ENCODE assay signal across 28 mouse cellular contexts in the genomic region with DNA sequence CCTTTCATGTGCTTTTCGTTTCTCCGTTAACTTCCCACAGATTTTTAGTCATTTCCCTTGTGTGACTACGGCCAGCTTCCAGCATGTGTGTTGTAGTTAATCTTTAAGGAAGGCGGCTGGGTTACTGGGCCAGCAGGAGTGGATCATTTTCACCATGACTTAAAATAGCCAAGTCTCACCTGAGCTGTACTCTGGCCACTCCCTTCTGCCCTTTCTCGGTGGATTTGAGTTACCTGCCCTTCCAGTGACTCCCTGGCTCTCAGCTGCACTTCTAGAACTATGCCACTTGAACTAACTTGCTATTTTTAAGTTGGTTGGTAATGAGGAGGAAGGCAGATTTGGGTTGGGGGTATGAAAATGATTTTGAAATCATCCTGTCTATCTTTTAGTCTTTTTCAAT.
DNase-seq lines count a peak whose midpoint lies in the region; ATAC-seq lines count a peak whose summit lies in the region.
"Had no signal": no experiment of that assay in that cellular context is flagged by ENCODE, and none has a peak within 500 bp of the region (broad histone marks: within the 10 kb centered on the region; RNA-seq: fewer than 3 reads in every experiment).

No protein-coding gene starts in this region.

- no peak overlapping the region for H3K4me3 ChIP-seq in intestine, embryonic 16.5 days (ENCODE audit: low read length)
- no peak overlapping the region for H3K4me3 ChIP-seq in limb, embryonic 11.5 days (ENCODE audit: low read depth, low read length)
- H3K4me3 ChIP-seq: embryonic facial prominence, embryonic 10.5 days; embryonic facial prominence, embryonic 15.5 days; forebrain, embryonic 13.5 days; hindbrain, embryonic 13.5 days; limb, embryonic 12.5 days; liver, embryonic 15.5 days; megakaryocyte, embryonic 14.5 days; midbrain, embryonic 13.5 days; neural tube, embryonic 13.5 days had no signal

- H3K9me3 ChIP-seq in intestine, embryonic 16.5 days (ENCODE audit: control insufficient read depth, low read length) = no peaks in the 10 kb centered on the region
- H3K9me3 ChIP-seq in limb, embryonic 11.5 days (ENCODE audit: control insufficient read depth, low read length) = no peaks in the 10 kb centered on the region
- H3K9me3 ChIP-seq: embryonic facial prominence, embryonic 10.5 days; embryonic facial prominence, embryonic 15.5 days; forebrain, embryonic 13.5 days; hindbrain, embryonic 13.5 days; limb, embryonic 12.5 days; liver, embryonic 15.5 days; megakaryocyte, embryonic 14.5 days; midbrain, embryonic 13.5 days; neural tube, embryonic 13.5 days had no signal

- peak; percentile 45; the same call in 1 of the 2 replicates for ATAC-seq in intestine, embryonic 16.5 days
- no peak for ATAC-seq in limb, embryonic 11.5 days (ENCODE audit: insufficient number of reproducible peaks, low FRiP score, low TSS enrichment, low read depth)
- no peak for ATAC-seq in megakaryocyte-erythroid progenitor cell, adult 5-6 weeks (replicated peaks; ENCODE audit: low FRiP score, low TSS enrichment, poor library complexity, severe bottlenecking)
- ATAC-seq: forebrain, embryonic 13.5 days; midbrain, embryonic 13.5 days; Patski had no signal

- peak; percentile 33 for DNase-seq in kidney, adult 11 months
- DNase-seq in kidney, postnatal 10 days = no peak
- DNase-seq in kidney, postnatal 36 days = peak; percentile 8 to 32
- DNase-seq in kidney, postnatal 14 days = no peak
- DNase-seq in limb, embryonic 11.5 days (ENCODE audit: low spot score) = peak; percentile 15
- DNase-seq in gastrocnemius, postnatal 14 days = no peak
- DNase-seq: adrenal gland, postnatal 10 days; cerebellum, adult 8-10 months; cerebellum, postnatal 25 days; gastrocnemius, postnatal 25 days; heart, adult 18-20 months; heart, postnatal 4 days; layer of hippocampus, postnatal 36 days; lung, postnatal 10 days; right cerebral cortex, postnatal 4 days had no signal

- 62% methylated on average over 5 of the region's 5 CpGs for WGBS in intestine, embryonic 16.5 days
- 72% methylated on average over 5 of the region's 5 CpGs for WGBS in limb, embryonic 11.5 days

- no peak overlapping the region for H3K4me2 ChIP-seq in intestine, embryonic 16.5 days (ENCODE audit: low read depth, low read length)
- H3K4me2 ChIP-seq in limb, embryonic 11.5 days (ENCODE audit: low read depth, severe bottlenecking) = no peak overlapping the region
- H3K4me2 ChIP-seq: embryonic facial prominence, embryonic 15.5 days; forebrain, embryonic 13.5 days; heart, embryonic 11.5 days; hindbrain, embryonic 13.5 days; limb, embryonic 12.5 days; liver, embryonic 15.5 days; midbrain, embryonic 13.5 days; neural tube, embryonic 13.5 days had no signal

- 0 out of 2 replicates have a peak overlapping the region, but pooled peaks have one; percentile 15 for H3K27ac ChIP-seq in intestine, embryonic 16.5 days (ENCODE audit: low read length)
- H3K27ac ChIP-seq in limb, embryonic 11.5 days (replicated peaks; ENCODE audit: low read depth, low read length) = no peak overlapping the region
- H3K27ac ChIP-seq: embryonic facial prominence, embryonic 10.5 days; embryonic facial prominence, embryonic 15.5 days; forebrain, embryonic 13.5 days; hindbrain, embryonic 13.5 days; limb, embryonic 12.5 days; liver, embryonic 15.5 days; midbrain, embryonic 13.5 days; neural tube, embryonic 13.5 days had no signal

- no peaks in the 10 kb centered on the region for H3K4me1 ChIP-seq in intestine, embryonic 16.5 days (ENCODE audit: control insufficient read depth, insufficient read depth, low read length)
- no peaks in the 10 kb centered on the region for H3K4me1 ChIP-seq in limb, embryonic 11.5 days (ENCODE audit: control insufficient read depth, insufficient read depth, low read length)
- H3K4me1 ChIP-seq: embryonic facial prominence, embryonic 10.5 days; embryonic facial prominence, embryonic 15.5 days; limb, embryonic 12.5 days; liver, embryonic 15.5 days; megakaryocyte, embryonic 14.5 days had no signal

- no peak overlapping the region for H3K9ac ChIP-seq in intestine, embryonic 16.5 days (ENCODE audit: low read depth, low read length)
- H3K9ac ChIP-seq in limb, embryonic 11.5 days (ENCODE audit: low read length) = no peak overlapping the region
- H3K9ac ChIP-seq: embryonic facial prominence, embryonic 15.5 days; forebrain, embryonic 13.5 days; hindbrain, embryonic 13.5 days; limb, embryonic 12.5 days; liver, embryonic 15.5 days; midbrain, embryonic 13.5 days; neural tube, embryonic 13.5 days had no signal

- intact Hi-C loops in gastrocnemius, postnatal 14 days (cut with DNase I; ENCODE audit: low total_unique reads) = loop anchor here (10.0 kb wide), 1 partner anchor 577 kb away; no protein-coding TSS in a partner anchor

- no peaks in the 10 kb centered on the region for H3K27me3 ChIP-seq in intestine, embryonic 16.5 days (replicated peaks; ENCODE audit: control insufficient read depth, insufficient read depth, low read length)
- H3K27me3 ChIP-seq in limb, embryonic 11.5 days (ENCODE audit: control insufficient read depth, insufficient read depth, low read length) = no peaks in the 10 kb centered on the region
- H3K27me3 ChIP-seq: embryonic facial prominence, embryonic 15.5 days; forebrain, embryonic 13.5 days; hindbrain, embryonic 13.5 days; limb, embryonic 12.5 days; liver, embryonic 15.5 days; megakaryocyte, embryonic 14.5 days; midbrain, embryonic 13.5 days; neural tube, embryonic 13.5 days had no signal

- H3K36me3 ChIP-seq in intestine, embryonic 16.5 days (ENCODE audit: control insufficient read depth, insufficient read depth, low read length) = no peaks in the 10 kb centered on the region
- no peaks in the 10 kb centered on the region for H3K36me3 ChIP-seq in limb, embryonic 11.5 days (ENCODE audit: control insufficient read depth, insufficient read depth, low read length)
- H3K36me3 ChIP-seq: embryonic facial prominence, embryonic 10.5 days; embryonic facial prominence, embryonic 15.5 days; hindbrain, embryonic 13.5 days; limb, embryonic 12.5 days; liver, embryonic 15.5 days; midbrain, embryonic 13.5 days had no signal

Comparison
In these comparisons a context has a peak if more than half of its experiments do, and no peak if none do; other contexts are left out.
1. DNase-seq: peak in kidney, adult 11 months (single experiment), kidney, postnatal 36 days (2 of 2) and limb, embryonic 11.5 days (single experiment); none in kidney, postnatal 10 days (single experiment), kidney, postnatal 14 days (single experiment) and gastrocnemius, postnatal 14 days (single experiment).